Mouse (Mus musculus) kidney, embryonic 14.5 days (tissue): ENCODE data around the gene Btnl6. TPM values are rescaled to one million over a fixed set of nuclear protein-coding genes. Genes with fewer than 3 reads are reported as not detected.
"Not testable (repeated sequence)": the region's sequence is repeated elsewhere in the genome, so short reads cannot be mapped to it uniquely, and the experiment has no call there.

ENCODE experiments used
- ATAC-seq: fragments of 200-750 bp; cut with Nextera tagmentation; 2 replicates; pipeline ENCODE4 v1.8.0; 2017; ENCODE audit warnings: moderate number of reproducible peaks, mild to moderate bottlenecking, moderate TSS enrichment, moderate library complexity; ENCODE audit not compliant: low FRiP score, low TSS enrichment
- H3K27ac ChIP-seq: fragments of 300-500 bp; sonication (generic); 2 replicates; pipeline ENCODE4 v1.5.1; 2014; ENCODE audit warnings: low read depth, mild to moderate bottlenecking, low read length, moderate library complexity, mixed read lengths
- H3K27me3 ChIP-seq: fragments of 300-500 bp; sonication (generic); 2 replicates; pipeline ENCODE4 v1.6.1; 2014; ENCODE audit warnings: mild to moderate bottlenecking, low read length; ENCODE audit not compliant: control insufficient read depth, insufficient read depth
- H3K36me3 ChIP-seq: fragments of 300-500 bp; sonication (generic); 2 replicates; pipeline ENCODE4 v1.6.1; 2014; ENCODE audit warnings: low read length, mixed read lengths; ENCODE audit not compliant: control insufficient read depth, insufficient read depth
- H3K4me1 ChIP-seq: fragments of 300-500 bp; sonication (generic); 2 replicates; pipeline ENCODE4 v1.6.1; 2014; ENCODE audit warnings: low read length, mixed read lengths; ENCODE audit not compliant: control insufficient read depth, insufficient read depth
- H3K4me2 ChIP-seq: fragments of 300-500 bp; sonication (generic); replicated peaks from 2 replicates; pipeline ENCODE4 v1.6.1; 2014; ENCODE audit warnings: low read depth, mild to moderate bottlenecking, low read length
- H3K4me3 ChIP-seq: fragments of 300-500 bp; sonication (generic); 2 replicates; pipeline ENCODE4 v1.5.1; 2014; ENCODE audit warnings: mild to moderate bottlenecking, low read length
- H3K9ac ChIP-seq: fragments of 300-500 bp; sonication (generic); 2 replicates; pipeline ENCODE4 v1.6.1; 2014; ENCODE audit warnings: low read depth, mild to moderate bottlenecking, low read length, moderate library complexity
- H3K9me3 ChIP-seq: fragments of 300-500 bp; sonication (generic); 2 replicates; pipeline ENCODE4 v1.6.1; 2016; ENCODE audit warnings: low read length; ENCODE audit not compliant: control insufficient read depth
- WGBS: fragments of 180-500 bp; shearing (Covaris S2); extraction: QIAGEN DNeasy Blood & Tissue Kit; methylation state at CpG from one replicate; pipeline ENCODE4 v1.1.7; 2014; 5-methylcytosine and 5-hydroxymethylcytosine counted together
- polyA plus RNA-seq: library from polyadenylated mRNA; unstranded; fragments of >200 nt; fragmentation: Nextera tagmentation; extraction: Ambion mirVana; gene quantifications from 2 replicates; pipeline ENCODE4 v1.2.1, GENCODE M21; 2014

Gene Btnl6
- polyA plus RNA-seq, 1 experiment from 2014 or later, result not detected

- no peak for ATAC-seq
- no peaks in the 10 kb centered on the region for H3K9me3 ChIP-seq
Observed at GRCm38 (mm10) chr17:34492796-34493195, 24.4 kb downstream of the Btnl6 start.

GRCm38 (mm10) chr17:34477238-34478013 is 39.7 kb downstream of the Btnl6 start, which contains the start of gene Btnl4:
Gene Btnl4 (minus strand): TSS chr17:34477318.
- H3K4me2 ChIP-seq, H3K4me1 ChIP-seq, ATAC-seq, H3K27ac ChIP-seq, H3K36me3 ChIP-seq, H3K4me3 ChIP-seq, H3K27me3 ChIP-seq, H3K9ac ChIP-seq, H3K9me3 ChIP-seq: not testable (repeated sequence)
- WGBS, result 73% methylated on average over 3 of the region's 5 CpGs

More at GRCm38 (mm10) chr17:34492796-34493195, 24.4 kb downstream of the Btnl6 start:
- H3K27ac ChIP-seq, result no peak overlapping the region
- no peak overlapping the region for H3K4me2 ChIP-seq
- H3K27me3 ChIP-seq, result no peaks in the 10 kb centered on the region
- no peak overlapping the region for H3K9ac ChIP-seq
- no peaks in the 10 kb centered on the region for H3K4me1 ChIP-seq
- no peaks in the 10 kb centered on the region for H3K36me3 ChIP-seq
- H3K4me3 ChIP-seq, result no peak overlapping the region

GRCm38 (mm10) chr17:34476427-34476826 is 40.7 kb downstream of the Btnl6 start:
- no peak overlapping the region for H3K4me2 ChIP-seq
- WGBS, result 84% methylated on average over 1 of the region's 2 CpGs

GRCm38 (mm10) chr17:34475060-34475459 is 42.1 kb downstream of the Btnl6 start:
- WGBS, result 82% methylated on average over 3 of the region's 3 CpGs
- Histone ChIP-seq H3K36me3 (no peaks in the 10 kb centered on the region), H3K4me2 (no peak overlapping the region), H3K9me3 (no peaks in the 10 kb centered on the region), H3K27me3 (no peaks in the 10 kb centered on the region), H3K27ac (no peak overlapping the region), H3K9ac (no peak overlapping the region), H3K4me3 (no peak overlapping the region), H3K4me1 (no peaks in the 10 kb centered on the region)
- ATAC-seq, result no peak

More at GRCm38 (mm10) chr17:34476427-34476826, 40.7 kb downstream of the Btnl6 start:
- no peak overlapping the region for H3K4me3 ChIP-seq
- no peak overlapping the region for H3K9ac ChIP-seq
- no peak overlapping the region for H3K27ac ChIP-seq
- H3K36me3 ChIP-seq, result no peaks in the 10 kb centered on the region
- H3K4me1 ChIP-seq, result no peaks in the 10 kb centered on the region
- no peaks in the 10 kb centered on the region for H3K9me3 ChIP-seq
- ATAC-seq, result no peak
- no peaks in the 10 kb centered on the region for H3K27me3 ChIP-seq

GRCm38 (mm10) chr17:34470491-34470890 is 46.7 kb downstream of the Btnl6 start:
- no peak for ATAC-seq
- no peak overlapping the region for H3K27ac ChIP-seq
- no peaks in the 10 kb centered on the region for H3K9me3 ChIP-seq
- 80% methylated on average over 2 of the region's 2 CpGs for WGBS
- H3K4me2 ChIP-seq, result no peak overlapping the region
- H3K4me3 ChIP-seq, result no peak overlapping the region
- H3K4me1 ChIP-seq, result no peaks in the 10 kb centered on the region
- H3K36me3 ChIP-seq, result no peaks in the 10 kb centered on the region
- no peak overlapping the region for H3K9ac ChIP-seq
- H3K27me3 ChIP-seq, result no peaks in the 10 kb centered on the region

GRCm38 (mm10) chr17:34465906-34466305 is 51.2 kb downstream of the Btnl6 start:
- H3K36me3 ChIP-seq, H3K9ac ChIP-seq, H3K27me3 ChIP-seq, H3K4me3 ChIP-seq, H3K27ac ChIP-seq, H3K4me2 ChIP-seq, H3K9me3 ChIP-seq, H3K4me1 ChIP-seq, ATAC-seq: not testable (repeated sequence)

GRCm38 (mm10) chr17:34459255-34459654 is 57.9 kb downstream of the Btnl6 start:
- no peak overlapping the region for H3K9ac ChIP-seq
- H3K27me3 ChIP-seq, result no peaks in the 10 kb centered on the region
- no peak overlapping the region for H3K27ac ChIP-seq
- H3K4me2 ChIP-seq, result no peak overlapping the region
- no peak overlapping the region for H3K4me3 ChIP-seq
- no peaks in the 10 kb centered on the region for H3K9me3 ChIP-seq
- no peaks in the 10 kb centered on the region for H3K36me3 ChIP-seq
- 89% methylated on average over 3 of the region's 3 CpGs for WGBS
- H3K4me1 ChIP-seq, result no peaks in the 10 kb centered on the region
- no peak for ATAC-seq

Other genes with a start within 250 kb of the Btnl6 start
- gene H2-Aa, start 229.5 kb downstream of the Btnl6 start, polyA plus RNA-seq, result 2.7 TPM in 2 replicates
- 5.9 and 7.1 TPM in 2 replicates for gene H2-Eb1, start 211.5 kb downstream of the Btnl6 start, polyA plus RNA-seq
- 0.09 TPM in 1 of 2 replicates, not detected in the other for gene H2-Eb2, start 191.7 kb downstream of the Btnl6 start, polyA plus RNA-seq
- gene Btnl2, start 162.5 kb downstream of the Btnl6 start, polyA plus RNA-seq, result 0.14 TPM in 1 of 2 replicates, not detected in the other
- not detected in 2 replicates for gene Btnl1, start 140.2 kb downstream of the Btnl6 start, polyA plus RNA-seq
- 0.74 and 1.9 TPM in 2 replicates for gene BC051142, start 118.5 kb downstream of the Btnl6 start, polyA plus RNA-seq
- not detected in 2 replicates for gene Btnl4, start 40.0 kb downstream of the Btnl6 start, polyA plus RNA-seq
- gene Notch4, start 46.9 kb upstream of the Btnl6 start, polyA plus RNA-seq, result 9.7 and 11.2 TPM in 2 replicates
- 19.3 and 21.4 TPM in 2 replicates for gene Gpsm3, start 72.5 kb upstream of the Btnl6 start, polyA plus RNA-seq
- gene Pbx2, start 73.9 kb upstream of the Btnl6 start, polyA plus RNA-seq, result 17.8 and 20.9 TPM in 2 replicates
- gene Ager, start 80.5 kb upstream of the Btnl6 start, polyA plus RNA-seq, result 5.8 and 6.6 TPM in 2 replicates
- 118 and 139 TPM in 2 replicates for gene Rnf5, start 86.3 kb upstream of the Btnl6 start, polyA plus RNA-seq
- 61.7 and 75.3 TPM in 2 replicates for gene Agpat1, start 86.9 kb upstream of the Btnl6 start, polyA plus RNA-seq
- gene Egfl8, start 98.6 kb upstream of the Btnl6 start, polyA plus RNA-seq, result 3.2 and 3.6 TPM in 2 replicates
- 33.5 and 39.1 TPM in 2 replicates for gene Ppt2, start 111.2 kb upstream of the Btnl6 start, polyA plus RNA-seq
- gene Prrt1, start 112.2 kb upstream of the Btnl6 start, polyA plus RNA-seq, result 0.16 and 0.18 TPM in 2 replicates
- gene Fkbpl, start 127.4 kb upstream of the Btnl6 start, polyA plus RNA-seq, result 14.8 and 16.5 TPM in 2 replicates
- 54.6 and 61.7 TPM in 2 replicates for gene Atf6b, start 129.8 kb upstream of the Btnl6 start, polyA plus RNA-seq
- gene Tnxb, start 153.2 kb upstream of the Btnl6 start, polyA plus RNA-seq, result 0.15 and 0.26 TPM in 2 replicates
- not detected in 2 replicates for gene C4b, start 226.5 kb upstream of the Btnl6 start, polyA plus RNA-seq